Mouse (Mus musculus) hindbrain, embryonic 15.5 days (tissue): Measurements from ENCODE around the gene Gprc5d. TPM values are rescaled to one million over a fixed set of nuclear protein-coding genes. Genes with fewer than 3 reads are reported as not detected.

Experiments
- ATAC-seq: fragments of 200-750 bp; cut with Nextera tagmentation; 2 replicates; pipeline ENCODE4 v1.8.0; 2017; ENCODE audit warnings: low read depth, moderate number of reproducible peaks, moderate TSS enrichment; ENCODE audit not compliant: low FRiP score
- H3K27ac ChIP-seq: fragments of 300-500 bp; sonication (generic); replicated peaks from 2 replicates; pipeline ENCODE4 v1.5.1; 2015; ENCODE audit warnings: mild to moderate bottlenecking, inconsistent platforms
- H3K27me3 ChIP-seq: fragments of 300-500 bp; sonication (generic); 2 replicates; pipeline ENCODE4 v1.6.1; 2015; ENCODE audit warnings: control low read depth, inconsistent platforms
- H3K36me3 ChIP-seq: fragments of 300-500 bp; sonication (generic); 2 replicates; pipeline ENCODE4 v1.6.1; 2015; ENCODE audit warnings: control low read depth, inconsistent platforms
- H3K4me1 ChIP-seq: fragments of 300-500 bp; sonication (generic); replicated peaks from 2 replicates; pipeline ENCODE4 v1.6.1; 2015; ENCODE audit warnings: control low read depth, inconsistent platforms
- H3K4me2 ChIP-seq: fragments of 300-500 bp; sonication (generic); 2 replicates; pipeline ENCODE4 v1.6.1; 2015; ENCODE audit warnings: moderate library complexity, mild to moderate bottlenecking, inconsistent platforms
- H3K4me3 ChIP-seq: fragments of 300-500 bp; sonication (generic); 2 replicates; pipeline ENCODE4 v1.5.1; 2015; ENCODE audit warnings: mild to moderate bottlenecking, inconsistent platforms
- H3K9ac ChIP-seq: fragments of 300-500 bp; sonication (generic); 2 replicates; pipeline ENCODE4 v1.6.1; 2015; ENCODE audit warnings: inconsistent platforms
- H3K9me3 ChIP-seq: fragments of 300-500 bp; sonication (generic); 2 replicates; pipeline ENCODE4 v1.6.1; 2016; ENCODE audit warnings: control low read depth, inconsistent platforms
- WGBS: fragments of 180-500 bp; shearing (Covaris S2); methylation state at CpG from one replicate; pipeline ENCODE4 v1.1.7; 2015; 5-methylcytosine and 5-hydroxymethylcytosine counted together
- polyA plus RNA-seq: library from polyadenylated mRNA; unstranded; fragments of >200 nt; fragmentation: Nextera tagmentation; extraction: Ambion mirVana; gene quantifications from 2 replicates; pipeline ENCODE4 v1.2.1, GENCODE M21; 2015

The Gprc5d gene
- polyA plus RNA-seq, 1 experiment from 2014 or later, result not detected

DNA sequence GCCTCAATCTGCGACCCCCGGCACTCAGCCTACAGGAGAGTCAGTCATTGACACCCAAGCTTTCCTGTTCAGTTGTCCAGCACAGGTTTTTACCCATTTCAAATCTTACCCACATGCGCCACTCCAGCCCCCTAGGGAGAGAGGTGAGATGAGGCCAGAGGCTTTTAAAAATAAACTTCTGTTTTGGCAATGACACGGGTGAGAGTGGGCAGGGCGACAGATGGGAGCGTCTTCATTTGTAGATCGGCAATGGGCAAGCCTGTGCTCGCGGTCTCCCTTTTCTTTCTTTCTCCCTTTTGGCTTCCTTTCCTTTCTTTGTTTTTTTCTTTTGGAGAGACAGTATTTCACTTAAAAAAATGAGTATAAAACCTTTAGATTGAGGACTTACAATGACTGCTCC, 15.4 kb upstream of the Gprc5d start:
- H3K36me3 ChIP-seq, result no peaks in the 10 kb centered on the region
- peaks cover 10% of the 10 kb centered on the region; the same call in 1 of the 2 replicates for H3K4me1 ChIP-seq
- WGBS, result 92% methylated on average over 9 of the region's 9 CpGs
- no peak overlapping the region for H3K27ac ChIP-seq
- H3K27me3 ChIP-seq, result no peaks in the 10 kb centered on the region
- no peak for ATAC-seq
- H3K4me3 ChIP-seq, result no peak overlapping the region
- H3K9ac ChIP-seq, result no peak overlapping the region
- H3K9me3 ChIP-seq, result no peaks in the 10 kb centered on the region
- H3K4me2 ChIP-seq, result no peak overlapping the region

- WGBS, result 82% methylated on average over 7 of the region's 7 CpGs
- H3K4me2 ChIP-seq, result no peak overlapping the region
- H3K4me1 ChIP-seq, result peaks cover 7% of the 10 kb centered on the region; the same call in 1 of the 2 replicates
- H3K9ac ChIP-seq, result no peak overlapping the region
- no peak for ATAC-seq
- no peak overlapping the region for H3K4me3 ChIP-seq
- H3K27ac ChIP-seq, result no peak overlapping the region
- H3K36me3 ChIP-seq, result no peaks in the 10 kb centered on the region
- no peaks in the 10 kb centered on the region for H3K9me3 ChIP-seq
- no peaks in the 10 kb centered on the region for H3K27me3 ChIP-seq
These were observed 15.0 kb upstream of the Gprc5d start for GRCm38 (mm10) chr6:135133086-135133485.

GRCm38 (mm10) chr6:135124755-135125380, 6.8 kb upstream of the Gprc5d start:
- Histone ChIP-seq H3K9me3 (no peaks in the 10 kb centered on the region), H3K4me3 (no peak overlapping the region), H3K27ac (no peak overlapping the region), H3K4me2 (no peak overlapping the region), H3K4me1 (no peaks in the 10 kb centered on the region), H3K27me3 (no peaks in the 10 kb centered on the region), H3K9ac (no peak overlapping the region), H3K36me3 (no peaks in the 10 kb centered on the region)
- ATAC-seq, result no peak
- 44% methylated on average over 5 of the region's 5 CpGs for WGBS

- no peak for ATAC-seq
- Histone ChIP-seq H3K4me1 (peaks cover 10% of the 10 kb centered on the region; the same call in 1 of the 2 replicates), H3K27me3 (no peaks in the 10 kb centered on the region), H3K27ac (no peak overlapping the region), H3K36me3 (no peaks in the 10 kb centered on the region), H3K4me3 (no peak overlapping the region), H3K4me2 (no peak overlapping the region), H3K9me3 (no peaks in the 10 kb centered on the region), H3K9ac (no peak overlapping the region)
- WGBS, result 93% methylated on average over 8 of the region's 8 CpGs
These were observed 1.6 kb downstream of the Gprc5d start for GRCm38 (mm10) chr6:135116479-135116878.

- no peak overlapping the region for H3K4me2 ChIP-seq
- no peaks in the 10 kb centered on the region for H3K27me3 ChIP-seq
- no peak overlapping the region for H3K4me3 ChIP-seq
- no peak overlapping the region for H3K27ac ChIP-seq
- no peak overlapping the region for H3K9ac ChIP-seq
- ATAC-seq, result no peak
- H3K36me3 ChIP-seq, result no peaks in the 10 kb centered on the region
- peaks cover 10% of the 10 kb centered on the region; the same call in 1 of the 2 replicates for H3K4me1 ChIP-seq
- WGBS, result 12% methylated on average over 6 of the region's 6 CpGs
- H3K9me3 ChIP-seq, result no peaks in the 10 kb centered on the region
These were observed 5.0 kb downstream of the Gprc5d start for GRCm38 (mm10) chr6:135113114-135113436.

DNA sequence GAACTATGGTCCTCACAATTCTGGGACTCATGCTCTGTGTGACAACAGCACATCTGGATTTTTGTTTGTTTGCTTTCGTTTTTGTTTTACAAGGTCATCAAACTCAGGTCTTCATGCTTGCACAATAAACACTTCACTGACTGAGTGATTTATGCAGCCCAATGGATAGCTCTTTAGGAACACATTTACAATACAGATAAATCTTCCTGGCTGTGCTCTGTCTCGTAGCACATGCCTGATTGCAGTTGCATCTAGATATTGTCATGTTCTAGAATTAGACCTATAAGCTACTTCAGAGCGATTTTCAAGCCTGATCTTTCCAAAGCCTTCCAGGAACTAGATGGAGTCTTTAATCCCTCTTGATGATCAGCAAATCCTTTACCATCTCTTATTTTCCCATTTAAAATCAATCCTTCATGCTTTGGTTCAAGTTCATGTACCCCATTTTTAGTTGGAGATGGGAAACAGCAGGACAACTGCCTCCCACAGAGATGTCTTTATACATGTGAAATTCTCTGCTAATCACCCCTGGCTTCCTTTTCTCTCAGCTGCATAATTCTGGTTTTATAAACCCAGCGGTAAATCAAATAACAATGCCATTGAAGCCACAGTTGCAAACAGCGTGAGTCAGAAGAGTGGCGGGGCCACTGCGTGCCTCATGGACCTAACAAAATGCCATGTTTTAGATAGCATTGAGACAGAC, 5.5 kb downstream of the Gprc5d start:
- Histone ChIP-seq H3K27ac (no peak overlapping the region), H3K4me1 (peaks cover 10% of the 10 kb centered on the region; the same call in 1 of the 2 replicates)

DNA sequence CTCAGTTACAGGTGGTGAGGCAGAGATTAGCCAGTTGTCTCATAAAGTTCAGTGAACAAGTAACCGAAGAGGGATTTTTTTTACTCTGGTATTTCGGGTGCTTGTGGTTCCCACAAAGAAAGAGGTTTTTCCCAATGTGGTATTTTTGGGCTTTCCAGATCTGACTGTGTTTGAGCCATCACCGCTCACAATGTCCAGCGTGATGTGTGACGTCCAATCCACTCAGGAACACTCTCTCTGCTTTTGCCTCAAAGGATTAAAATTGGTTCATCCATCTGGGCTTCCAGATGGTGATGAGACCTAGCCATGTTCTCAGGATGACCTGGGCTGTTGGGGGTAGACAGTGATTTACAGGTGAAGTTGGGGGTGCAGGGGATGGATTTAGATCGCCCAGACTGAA, 11.1 kb downstream of the Gprc5d start:
- H3K9me3 ChIP-seq, result no peaks in the 10 kb centered on the region
- no peak for ATAC-seq
- H3K36me3 ChIP-seq, result no peaks in the 10 kb centered on the region
- WGBS, result 92% methylated on average over 6 of the region's 6 CpGs
- H3K9ac ChIP-seq, result no peak overlapping the region
- H3K27ac ChIP-seq, result no peak overlapping the region
- no peaks in the 10 kb centered on the region for H3K4me1 ChIP-seq
- no peak overlapping the region for H3K4me2 ChIP-seq
- no peaks in the 10 kb centered on the region for H3K27me3 ChIP-seq
- H3K4me3 ChIP-seq, result no peak overlapping the region

More for the DNA sequence above, 5.5 kb downstream of the Gprc5d start:
- Histone ChIP-seq H3K9ac (no peak overlapping the region), H3K4me3 (no peak overlapping the region), H3K36me3 (no peaks in the 10 kb centered on the region), H3K4me2 (no peak overlapping the region), H3K27me3 (no peaks in the 10 kb centered on the region), H3K9me3 (no peaks in the 10 kb centered on the region)
- no peak for ATAC-seq
- WGBS, result 11% methylated on average over 7 of the region's 7 CpGs

DNA sequence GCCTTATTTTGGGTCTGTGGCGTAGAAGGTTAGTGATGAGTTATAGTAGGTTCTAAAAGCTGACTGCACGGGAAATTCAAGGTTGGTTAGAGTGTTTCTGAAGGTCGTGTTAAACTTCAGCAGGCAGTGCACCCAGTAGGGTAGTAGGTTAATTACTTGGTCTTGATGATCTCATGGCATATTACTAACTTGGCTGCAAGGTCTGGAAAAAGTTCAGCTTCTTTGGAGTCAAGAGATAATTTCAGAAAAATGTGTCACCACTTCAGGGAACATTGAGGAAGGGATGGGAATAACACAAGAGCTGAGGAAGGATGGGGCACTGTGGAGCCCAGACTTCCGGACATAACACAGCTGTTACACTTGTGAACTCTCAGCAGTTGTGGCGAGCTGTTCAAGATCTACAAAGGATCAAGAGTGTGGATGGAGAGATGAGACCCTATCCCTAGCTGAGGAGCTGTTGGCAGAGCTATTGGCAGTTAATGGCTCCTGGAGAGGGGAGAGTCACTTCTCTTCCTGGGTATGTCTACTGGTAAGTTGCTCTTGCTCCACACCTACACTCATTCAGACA, 15.3 kb downstream of the Gprc5d start:
- Histone ChIP-seq H3K27ac (no peak overlapping the region), H3K4me3 (no peak overlapping the region), H3K4me2 (no peak overlapping the region), H3K4me1 (no peaks in the 10 kb centered on the region), H3K9me3 (no peaks in the 10 kb centered on the region), H3K9ac (no peak overlapping the region), H3K27me3 (no peaks in the 10 kb centered on the region), H3K36me3 (no peaks in the 10 kb centered on the region)
- ATAC-seq, result no peak
- 84% methylated on average over 5 of the region's 5 CpGs for WGBS

- no peak overlapping the region for H3K4me2 ChIP-seq
- no peaks in the 10 kb centered on the region for H3K36me3 ChIP-seq
- no peaks in the 10 kb centered on the region for H3K9me3 ChIP-seq
- no peak overlapping the region for H3K27ac ChIP-seq
- no peaks in the 10 kb centered on the region for H3K27me3 ChIP-seq
- H3K9ac ChIP-seq, result no peak overlapping the region
- no peak for ATAC-seq
- 82% methylated on average over 15 of the region's 15 CpGs for WGBS
- no peak overlapping the region for H3K4me3 ChIP-seq
- H3K4me1 ChIP-seq, result no peaks in the 10 kb centered on the region
These were observed 17.2 kb downstream of the Gprc5d start for GRCm38 (mm10) chr6:135100787-135101472.

GRCm38 (mm10) chr6:135092798-135093470, 25.1 kb downstream of the Gprc5d start:
- peak; percentile 17; the same call in 1 of the 2 replicates for ATAC-seq
- H3K9ac ChIP-seq, result no peak overlapping the region
- H3K27ac ChIP-seq, result no peak overlapping the region
- 69% methylated on average over 12 of the region's 12 CpGs for WGBS
- no peak overlapping the region for H3K4me3 ChIP-seq
- H3K27me3 ChIP-seq, result no peaks in the 10 kb centered on the region
- H3K4me2 ChIP-seq, result no peak overlapping the region
- no peaks in the 10 kb centered on the region for H3K9me3 ChIP-seq
- H3K36me3 ChIP-seq, result no peaks in the 10 kb centered on the region
- 0 out of 2 replicates have a peak, but pooled peaks cover 3% of the 10 kb centered on the region for H3K4me1 ChIP-seq

GRCm38 (mm10) chr6:135090661-135091060, 27.4 kb downstream of the Gprc5d start:
- Histone ChIP-seq H3K27me3 (no peaks in the 10 kb centered on the region), H3K36me3 (no peaks in the 10 kb centered on the region), H3K27ac (no peak overlapping the region), H3K9ac (no peak overlapping the region), H3K4me3 (no peak overlapping the region), H3K4me1 (0 out of 2 replicates have a peak, but pooled peaks cover 8% of the 10 kb centered on the region), H3K4me2 (no peak overlapping the region), H3K9me3 (no peaks in the 10 kb centered on the region)
- 47% methylated on average over 4 of the region's 4 CpGs for WGBS
- no peak for ATAC-seq
